Mouse (Mus musculus) right cerebral cortex, adult 18-20 months (tissue): ENCODE measurements around the gene Pkm.

Experiments
- DNase-seq: peaks from one replicate; pipeline ENCODE4 v3.0.0; 2022; ENCODE audit warnings: mixed read lengths

Pkm gene

GRCm38 (mm10) chr9:59655958-59656634 lies at the start of gene Pkm:
Gene Pkm, plus strand, starts transcription at chr9:59656368.
- peak; percentile 97 for DNase-seq

DNA sequence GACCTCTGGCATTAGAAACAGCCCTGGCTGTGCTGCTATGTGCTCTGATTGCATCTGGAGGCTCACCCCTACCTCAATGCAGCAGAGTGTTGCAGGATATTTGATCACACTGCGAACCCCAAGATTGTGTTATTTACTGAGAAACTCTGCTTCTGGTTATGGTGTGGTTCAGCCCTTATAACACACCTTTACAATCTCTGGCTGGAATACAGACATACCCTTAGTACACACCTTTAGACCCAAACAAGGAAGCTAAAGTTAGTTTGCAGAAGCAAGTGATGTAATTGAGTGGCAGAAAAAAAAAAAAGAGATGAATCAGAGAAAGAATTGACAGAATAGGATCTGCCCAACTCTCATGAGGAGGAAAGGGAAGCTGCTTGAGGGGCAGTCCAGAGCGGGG lies 45.2 kb upstream of the Pkm start:
- no peak for DNase-seq

- DNase-seq = no peak
Measured at GRCm38 (mm10) chr9:59615797-59616196, 40.4 kb upstream of the Pkm start.

- DNase-seq = peak; percentile 100
Measured at GRCm38 (mm10) chr9:59616622-59617306, 39.4 kb upstream of the Pkm start, which contains the start of gene Parp6. Gene Parp6, plus strand, starts transcription at chr9:59617284.

DNA sequence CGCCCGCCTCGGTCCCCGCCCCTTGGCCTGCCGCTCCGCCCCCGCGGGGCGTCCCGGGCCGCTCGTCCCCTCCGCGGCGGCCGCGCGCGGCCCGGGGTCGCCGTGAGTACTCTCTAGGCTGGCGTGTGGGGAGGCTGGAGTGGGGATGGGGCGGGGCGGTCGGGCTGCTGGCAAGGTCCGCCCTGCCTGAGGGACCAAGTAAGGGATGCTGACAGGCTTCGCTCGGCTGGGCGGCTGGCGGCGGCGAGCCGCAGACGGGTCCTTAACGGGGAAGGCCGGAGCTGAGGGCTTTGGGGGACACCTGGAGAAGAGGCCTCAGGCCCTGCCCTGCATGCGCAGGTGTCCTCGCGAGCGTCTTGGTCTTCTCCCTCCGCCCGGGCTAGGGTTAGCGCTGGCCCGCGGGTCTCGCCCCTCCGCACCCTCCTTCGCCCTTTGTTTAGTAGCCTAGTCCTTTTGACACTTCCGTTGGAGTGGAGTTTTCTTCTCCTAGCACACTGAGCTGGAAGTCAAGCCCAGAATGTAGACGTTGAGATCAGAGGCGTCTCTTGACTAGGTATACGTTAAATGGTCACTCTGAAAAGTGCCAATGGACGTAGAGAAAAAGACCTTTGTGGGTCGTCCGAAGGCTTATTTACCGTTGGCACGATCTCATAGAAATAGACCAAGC lies 38.7 kb upstream of the Pkm start:
- DNase-seq = no peak

- DNase-seq = no peak
Measured at GRCm38 (mm10) chr9:59638372-59638771, 17.8 kb upstream of the Pkm start.

- DNase-seq = no peak
Measured at GRCm38 (mm10) chr9:59639936-59640335, 16.2 kb upstream of the Pkm start.

GRCm38 (mm10) chr9:59641320-59641719 lies 14.8 kb upstream of the Pkm start:
- no peak for DNase-seq

DNA sequence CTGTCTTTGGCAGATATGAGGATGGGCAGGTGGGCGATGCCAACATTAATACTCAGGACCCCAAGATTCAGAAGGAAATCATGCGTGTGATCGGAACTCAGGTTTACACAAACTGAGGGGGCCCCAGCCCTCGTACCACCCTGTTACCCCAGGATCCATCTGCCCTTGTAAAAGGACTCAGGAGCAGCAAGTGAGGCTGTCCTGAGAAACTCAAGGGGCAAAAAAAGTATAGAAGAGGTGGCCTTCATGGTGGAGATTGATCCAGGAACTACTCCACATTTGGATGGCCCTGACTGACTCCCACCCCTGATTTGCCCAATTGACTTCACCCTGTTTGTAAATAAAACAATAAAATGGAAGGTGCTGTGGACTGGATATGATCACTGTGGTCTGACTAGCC lies 6.3 kb upstream of the Pkm start:
- no peak for DNase-seq

DNA sequence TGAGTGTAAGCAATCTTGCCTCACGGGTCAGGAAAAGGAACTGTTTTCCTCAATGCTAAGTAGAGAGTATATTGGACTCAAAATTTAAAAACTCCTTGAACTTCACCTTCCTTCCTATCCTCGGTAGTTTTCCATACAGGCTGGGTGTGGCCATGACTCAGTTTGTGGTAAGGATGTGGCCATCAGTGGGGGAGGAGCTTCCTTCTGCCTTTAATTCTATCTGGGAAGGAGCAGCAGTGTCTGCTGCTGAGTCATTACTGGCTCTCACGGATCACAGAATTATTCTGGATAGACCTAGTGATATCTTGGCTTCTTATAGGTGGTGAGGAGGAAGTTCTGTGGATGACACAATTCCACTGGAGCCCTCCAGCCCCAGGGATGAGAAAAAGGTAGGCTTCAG lies 2.8 kb upstream of the Pkm start:
- peak; percentile 75 for DNase-seq

DNA sequence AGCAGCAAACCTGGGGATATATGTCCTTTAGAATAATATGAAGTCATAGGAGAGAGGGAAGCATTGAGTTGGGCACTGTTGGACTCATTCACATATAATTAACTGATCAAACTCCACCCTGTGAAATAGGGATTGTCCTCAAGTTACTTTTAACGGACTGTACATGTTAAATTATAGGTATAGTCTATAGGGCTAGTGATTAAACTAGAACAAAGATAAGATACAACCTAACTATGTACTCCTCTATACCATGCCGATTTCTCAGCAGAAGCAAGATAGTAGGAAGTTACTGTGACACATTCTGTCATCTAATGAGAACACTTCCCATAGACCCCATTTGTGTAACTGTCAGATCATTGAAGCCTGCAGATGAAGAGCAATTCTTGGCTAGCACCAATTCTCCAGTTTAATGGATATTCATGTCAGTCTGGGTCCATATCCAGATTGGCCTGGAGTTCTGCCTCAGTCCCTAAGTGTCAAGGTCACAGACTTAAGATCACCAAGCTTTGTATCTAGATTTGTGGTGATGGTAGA lies 1.7 kb upstream of the Pkm start:
- DNase-seq = no peak

- peak; percentile 84 for DNase-seq
Measured at GRCm38 (mm10) chr9:59656635-59657617, 758 bp downstream of the Pkm start.

GRCm38 (mm10) chr9:59658146-59658545 lies 2.0 kb downstream of the Pkm start:
- DNase-seq = no peak

- DNase-seq = peak; percentile 79
Measured at GRCm38 (mm10) chr9:59659036-59660026, 3.2 kb downstream of the Pkm start.

DNA sequence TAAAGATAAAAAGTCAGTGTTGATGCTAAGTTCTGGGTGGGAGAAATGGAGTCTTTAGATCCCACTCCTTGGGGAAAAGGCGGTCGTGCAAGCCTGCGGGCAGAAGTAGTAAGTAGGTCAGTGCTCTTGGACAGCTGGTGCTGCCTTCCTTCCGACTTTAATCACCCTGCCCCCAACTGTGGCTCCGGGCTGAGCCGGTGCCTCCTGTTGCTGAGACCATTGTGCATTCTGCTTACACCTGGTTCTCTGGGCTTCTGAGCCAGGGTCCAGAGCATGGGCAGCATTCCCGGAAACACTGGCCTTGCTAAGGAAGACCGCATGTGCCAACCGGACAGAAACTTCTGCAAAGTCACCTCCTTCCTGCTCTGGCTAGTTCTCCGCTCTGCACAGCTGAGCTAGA lies 4.3 kb downstream of the Pkm start:
- DNase-seq = no peak

- DNase-seq = no peak
Measured at GRCm38 (mm10) chr9:59661298-59661975, 5.3 kb downstream of the Pkm start.

DNA sequence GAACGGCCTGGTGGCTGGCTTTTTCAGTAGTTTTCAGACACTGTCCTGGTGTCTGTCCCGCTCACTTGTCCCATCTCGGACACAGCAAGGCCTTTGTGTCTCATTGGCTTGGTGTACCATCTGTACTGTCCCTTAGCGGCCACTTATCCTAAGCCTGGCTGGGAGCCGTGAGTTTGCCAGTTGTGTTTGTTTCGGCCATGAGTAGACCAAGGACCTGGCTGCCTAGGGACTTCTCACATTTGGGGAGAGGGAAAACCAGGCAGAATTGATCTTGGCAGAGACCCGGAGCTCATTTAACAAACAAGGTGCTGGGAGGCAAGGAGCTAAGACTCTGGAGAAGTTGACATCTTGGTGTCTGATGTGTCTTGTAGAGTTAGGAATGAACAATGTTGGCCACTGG lies 7.1 kb downstream of the Pkm start:
- DNase-seq = no peak

DNA sequence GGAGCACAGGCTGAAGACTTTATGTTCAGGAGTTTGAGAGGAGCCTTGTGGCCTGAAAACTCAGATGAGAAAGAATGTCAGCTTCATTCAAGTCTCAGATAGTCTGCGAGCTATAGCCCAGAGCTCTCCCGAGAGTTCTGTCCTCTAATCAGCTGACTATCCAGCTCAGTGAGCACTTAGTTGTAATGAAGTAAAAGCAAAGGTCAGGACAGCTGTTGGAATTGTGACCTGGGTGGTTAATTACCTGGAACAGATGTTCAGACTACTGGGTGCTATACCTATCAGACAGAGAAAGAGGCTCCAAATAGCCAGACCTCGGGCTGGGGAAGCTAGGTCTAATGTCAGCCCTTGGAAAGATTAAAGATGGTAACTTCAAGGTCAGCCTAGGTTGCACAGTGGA lies 7.8 kb downstream of the Pkm start:
- no peak for DNase-seq

- no peak for DNase-seq
Measured at GRCm38 (mm10) chr9:59664664-59665256, 8.6 kb downstream of the Pkm start.

DNA sequence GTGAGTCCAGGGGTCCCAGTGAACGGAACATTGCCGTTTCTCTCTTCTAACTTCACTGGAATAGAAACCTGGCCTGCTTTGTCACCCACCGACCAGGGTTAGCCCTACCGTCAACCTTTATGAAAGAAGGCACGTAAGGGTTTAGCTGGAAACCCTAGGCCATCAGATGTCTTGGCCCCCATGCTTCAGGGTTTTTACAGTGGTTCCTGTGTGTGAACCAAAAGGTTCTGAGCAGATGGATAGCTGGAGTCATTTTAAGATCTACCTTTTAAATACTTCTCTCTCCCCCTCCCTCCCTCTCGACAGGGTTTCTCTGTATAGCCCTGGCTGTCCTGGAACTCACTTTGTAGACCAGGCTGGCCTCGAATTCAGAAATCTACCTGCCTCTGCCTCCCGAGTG lies 9.8 kb downstream of the Pkm start:
- no peak for DNase-seq
